Mouse (Mus musculus) embryonic fibroblast, embryonic 13.5 days (primary cell): ENCODE measurements around the gene Med18. TPM values are rescaled to one million over a fixed set of nuclear protein-coding genes. Genes with fewer than 3 reads are reported as not detected.
A peak's percentile ranks its signal among the peaks of the same experiment; 100 is the strongest.
"Not testable (repeated sequence)": the region's sequence is repeated elsewhere in the genome, so short reads cannot be mapped to it uniquely, and the experiment has no call there.

ENCODE experiments used
- H3K27ac ChIP-seq: 2 replicates; pipeline ENCODE4 v1.5.1; 2012; ENCODE audit warnings: low read length, control low read depth, inconsistent platforms; ENCODE audit not compliant: insufficient read depth
- H3K4me1 ChIP-seq: 2 replicates; pipeline ENCODE4 v1.6.1; 2011; ENCODE audit warnings: low read length; ENCODE audit not compliant: control insufficient read depth, insufficient read depth
- H3K4me3 ChIP-seq: 2 replicates; pipeline ENCODE4 v1.5.1; 2011; ENCODE audit warnings: mild to moderate bottlenecking, control low read depth, low read length; ENCODE audit not compliant: insufficient read depth
- CTCF ChIP-seq: IDR thresholded peaks from 2 replicates; pipeline ENCODE4 v1.5.1; 2011; ENCODE audit warnings: mild to moderate bottlenecking, control low read depth, low read length, moderate library complexity, borderline replicate concordance; ENCODE audit not compliant: insufficient read depth
- POLR2A ChIP-seq: IDR thresholded peaks from 2 replicates; pipeline ENCODE4 v1.6.1; 2011; ENCODE audit warnings: low read depth, mild to moderate bottlenecking, control low read depth, low read length, moderate library complexity
- polyA plus RNA-seq: library from polyadenylated mRNA; stranded (reverse); fragments of >200 nt; gene quantifications from 2 replicates; pipeline ENCODE4 v1.2.4, GENCODE M21; 2011; ENCODE audit warnings: low read depth; ENCODE audit not compliant: missing spikeins, insufficient read length

Med18 gene
- polyA plus RNA-seq, 1 experiment: 7.1 TPM

- no peak for TF ChIP-seq CTCF
- no peak for TF ChIP-seq POLR2A
- Histone ChIP-seq H3K27ac (no peak overlapping the region), H3K4me1 (0 out of 2 replicates have a peak, but pooled peaks cover 2% of the 10 kb centered on the region), H3K4me3 (no peak overlapping the region)
Observed at GRCm38 (mm10) chr4:132426021-132426420, 37.7 kb downstream of the Med18 start.

GRCm38 (mm10) chr4:132424765-132425164 lies 39.0 kb downstream of the Med18 start:
- H3K4me1 ChIP-seq: peaks cover 4% of the 10 kb centered on the region; the same call in 1 of the 2 replicates
- H3K4me3 ChIP-seq: no peak overlapping the region
- no peak overlapping the region for H3K27ac ChIP-seq
- TF ChIP-seq CTCF (no peak), POLR2A (no peak)

GRCm38 (mm10) chr4:132421923-132422782 lies 41.6 kb downstream of the Med18 start, which contains the start of gene Phactr4:
TSS of gene Phactr4 (minus strand) at chr4:132422489.
- Histone ChIP-seq H3K4me3 (peak within 1 kb of the TSS; percentile 76), H3K27ac (peak within 1 kb of the TSS; percentile 96), H3K4me1 (peaks cover 5% of the 10 kb centered on the region; the same call in 1 of the 2 replicates)
- peak; percentile 73 for TF ChIP-seq POLR2A
- no peak for TF ChIP-seq CTCF

- no peak for TF ChIP-seq CTCF
- no peak; the same call in 1 of the 2 replicates for TF ChIP-seq POLR2A
- peaks cover 5% of the 10 kb centered on the region; the same call in 1 of the 2 replicates for H3K4me1 ChIP-seq
- peak overlapping the region; percentile 96 for H3K27ac ChIP-seq
- peak overlapping the region; percentile 76 for H3K4me3 ChIP-seq
Observed at GRCm38 (mm10) chr4:132421556-132421922, 42.2 kb downstream of the Med18 start.

- H3K4me1 ChIP-seq: peaks cover 5% of the 10 kb centered on the region; the same call in 1 of the 2 replicates
- TF ChIP-seq CTCF: no peak
- TF ChIP-seq POLR2A: no peak
Observed at GRCm38 (mm10) chr4:132420471-132420870, 43.2 kb downstream of the Med18 start.

GRCm38 (mm10) chr4:132415966-132416365 lies 47.8 kb downstream of the Med18 start:
- Histone ChIP-seq H3K4me1 (peaks cover 5% of the 10 kb centered on the region; the same call in 1 of the 2 replicates), H3K27ac (no peak overlapping the region), H3K4me3 (no peak overlapping the region)
- TF ChIP-seq POLR2A (no peak), CTCF (no peak)

More at GRCm38 (mm10) chr4:132420471-132420870, 43.2 kb downstream of the Med18 start:
- H3K27ac ChIP-seq: peak overlapping the region; percentile 81
- H3K4me3 ChIP-seq: peak overlapping the region; percentile 28; the same call in 1 of the 2 replicates

GRCm38 (mm10) chr4:132413257-132413656 lies 50.5 kb downstream of the Med18 start:
- not testable (repeated sequence) for H3K4me3 ChIP-seq, H3K27ac ChIP-seq, H3K4me1 ChIP-seq

- TF ChIP-seq CTCF (no peak), POLR2A (no peak)
- peaks cover 6% of the 10 kb centered on the region for H3K4me1 ChIP-seq
- no peak overlapping the region for H3K4me3 ChIP-seq
Observed at GRCm38 (mm10) chr4:132411322-132412094, 52.2 kb downstream of the Med18 start.

GRCm38 (mm10) chr4:132409587-132410229 lies 54.0 kb downstream of the Med18 start:
- TF ChIP-seq CTCF: no peak
- no peak for TF ChIP-seq POLR2A
- H3K27ac ChIP-seq: no peak overlapping the region
- no peak overlapping the region for H3K4me3 ChIP-seq
- H3K4me1 ChIP-seq: peaks cover 8% of the 10 kb centered on the region

More at GRCm38 (mm10) chr4:132411322-132412094, 52.2 kb downstream of the Med18 start:
- H3K27ac ChIP-seq: no peak overlapping the region

Other genes with a start within 250 kb of the Med18 start
- 16.8 and 20.9 TPM in 2 replicates for gene Gmeb1, start 202.3 kb downstream of the Med18 start, polyA plus RNA-seq
- 36.5 and 38.3 TPM in 2 replicates for gene Taf12, start 189.5 kb downstream of the Med18 start, polyA plus RNA-seq
- gene Rab42, start 160.5 kb downstream of the Med18 start, polyA plus RNA-seq: 0.67 TPM in 1 of 2 replicates, not detected in the other
- gene Trnau1ap, start 134.4 kb downstream of the Med18 start, polyA plus RNA-seq: 29.6 and 33.5 TPM in 2 replicates
- 33.6 and 34.4 TPM in 2 replicates for gene Rcc1, start 110.3 kb downstream of the Med18 start, polyA plus RNA-seq
- gene Phactr4, start 41.4 kb downstream of the Med18 start, polyA plus RNA-seq: 28.5 and 33.5 TPM in 2 replicates
- gene Sesn2, start 46.6 kb upstream of the Med18 start, polyA plus RNA-seq: 55.1 and 58.4 TPM in 2 replicates
- gene Atpif1, start 69.7 kb upstream of the Med18 start, polyA plus RNA-seq: 352 and 397 TPM in 2 replicates
- 146 and 149 TPM in 2 replicates for gene Dnajc8, start 71.6 kb upstream of the Med18 start, polyA plus RNA-seq
- not detected in 2 replicates for gene Ptafr, start 100.1 kb upstream of the Med18 start, polyA plus RNA-seq
- 51.6 and 55.7 TPM in 2 replicates for gene Eya3, start 175.1 kb upstream of the Med18 start, polyA plus RNA-seq